ENCODE assay signal across 18 mouse cellular contexts in the genomic region with DNA sequence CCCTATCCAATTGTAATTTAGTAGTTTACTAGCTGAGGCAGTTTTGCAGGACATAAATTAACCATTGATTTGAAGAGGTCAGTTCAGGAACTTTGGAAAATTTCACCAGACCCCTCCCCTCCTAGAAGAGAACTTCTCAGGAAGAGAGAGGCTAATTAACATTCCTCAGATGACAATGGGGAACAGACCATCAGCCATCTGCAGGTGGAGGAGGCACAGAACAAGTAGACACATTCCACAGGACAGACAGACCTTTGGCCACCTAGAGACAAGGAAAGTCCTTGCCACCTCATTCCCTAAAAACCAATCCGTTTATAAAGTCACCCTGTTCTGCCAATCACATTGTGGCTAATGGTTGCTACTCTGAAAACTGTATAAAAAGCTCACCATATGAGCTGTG.
"Had no signal": no experiment of that assay in that cellular context is flagged by ENCODE, and none has a peak within 500 bp of the region (broad histone marks: within the 10 kb centered on the region; RNA-seq: fewer than 3 reads in every experiment).

No protein-coding gene starts in this region.

- DNase-seq: cerebellum, postnatal 10 days; cerebellum, postnatal 14 days; cerebellum, postnatal 25 days; cerebellum, postnatal 36 days; embryo, embryonic 11 days; forebrain, postnatal 0 days; gastrocnemius, adult 2 months; gastrocnemius, postnatal 10 days; gastrocnemius, postnatal 14 days; gastrocnemius, postnatal 25 days; gastrocnemius, postnatal 36 days; heart, adult 11 months; heart, adult 18-20 months; heart, adult 2 months had no signal

- ATAC-seq: forebrain, embryonic 13.5 days; forebrain, embryonic 14.5 days; forebrain, embryonic 15.5 days; forebrain, embryonic 16.5 days; forebrain, postnatal 0 days had no signal
